Mouse (Mus musculus): ENCODE measurements at regions not wholly inside any gene's neighbourhood (a gene's known extent, or its start where the extent isn't known, plus 50 kb on each side); places are given as distances from the start of the nearest gene placed in this dataset.

DNA sequence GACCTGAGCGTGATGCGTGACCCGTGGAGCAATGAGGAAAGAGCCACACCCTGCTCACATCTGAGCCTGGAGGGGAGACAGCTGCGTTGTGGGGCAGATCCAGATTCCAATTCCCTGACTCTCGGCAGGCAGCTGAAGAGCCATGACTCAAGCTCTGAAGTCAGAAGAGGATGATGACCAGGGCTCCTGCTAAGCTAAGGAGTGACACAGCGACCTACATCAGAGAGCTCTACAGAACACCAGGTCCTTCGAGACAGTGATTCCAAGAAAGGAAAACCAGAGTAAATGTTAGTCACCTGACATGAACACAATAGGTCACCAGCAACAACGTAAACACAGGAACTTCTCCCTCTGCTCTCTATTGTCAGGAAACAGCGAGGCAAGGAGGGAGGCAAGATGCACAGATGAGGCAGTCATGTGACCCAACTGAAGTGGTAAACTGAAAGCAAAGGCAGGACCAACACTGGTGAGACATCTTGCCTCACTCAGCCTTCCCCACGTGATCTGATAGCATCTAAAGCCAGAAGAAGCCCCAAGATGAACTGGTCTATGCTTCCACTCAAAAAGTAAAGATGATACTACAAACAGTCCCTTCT, 444.2 kb upstream of the Gm19410 start:
- no peak for DNase-seq (ENCODE audit: low spot score)
- H3K4me3 ChIP-seq = no peak overlapping the region
- H3K27ac ChIP-seq (replicated peaks) = no peak overlapping the region
- WGBS = 81% methylated on average over 10 of the region's 10 CpGs
- H3K4me1 ChIP-seq = no peaks in the 10 kb centered on the region
- H3K9me3 ChIP-seq (replicated peaks) = no peaks in the 10 kb centered on the region
- H3K36me3 ChIP-seq = no peaks in the 10 kb centered on the region
- H3K27me3 ChIP-seq (ENCODE audit: low read depth, poor library complexity, severe bottlenecking) = no peaks in the 10 kb centered on the region

DNA sequence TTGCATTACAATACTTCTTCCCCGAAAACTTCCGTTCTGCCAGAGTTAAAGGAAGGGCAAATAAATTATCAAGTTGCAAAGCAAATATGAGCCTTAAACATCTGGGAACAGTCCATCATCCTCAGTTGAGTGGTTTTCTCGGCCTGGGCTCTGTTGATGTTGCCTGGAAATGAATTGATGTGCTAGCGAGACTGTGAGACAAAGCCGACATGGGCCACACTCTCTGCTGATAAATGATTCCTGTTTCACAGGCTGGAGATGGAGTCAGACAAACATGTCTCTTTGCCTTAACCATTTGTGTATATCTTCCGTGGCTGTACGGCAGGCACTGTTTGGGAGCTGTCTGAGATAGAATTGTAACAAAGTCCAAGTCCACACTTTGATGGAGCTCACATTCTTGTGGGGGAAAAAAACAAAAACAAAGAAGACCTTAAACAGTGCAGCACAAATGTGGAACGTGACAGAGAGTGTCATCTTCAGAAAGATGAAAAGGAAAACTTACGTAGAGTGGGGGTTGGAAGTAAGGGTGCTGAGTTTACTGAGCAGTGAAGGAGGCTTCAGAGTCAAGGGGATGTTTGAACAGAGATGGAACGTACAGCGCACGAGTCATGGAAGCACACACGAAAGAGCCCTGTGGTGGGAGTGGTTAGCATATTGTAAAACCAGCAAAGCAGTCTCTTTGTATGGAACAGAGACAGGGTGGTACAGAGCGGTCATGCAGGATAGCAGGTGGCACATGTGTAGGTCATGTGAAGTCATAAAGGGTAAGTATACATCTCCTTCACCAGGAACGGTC, 442.2 kb upstream of the Gm19410 start:
- no peak for DNase-seq (ENCODE audit: low spot score)
- Histone ChIP-seq H3K4me1 (no peaks in the 10 kb centered on the region), H3K4me3 (no peak overlapping the region), H3K27me3 (ENCODE audit: low read depth, poor library complexity, severe bottlenecking) (no peaks in the 10 kb centered on the region), H3K27ac (replicated peaks) (no peak overlapping the region), H3K9me3 (replicated peaks) (no peaks in the 10 kb centered on the region), H3K36me3 (no peaks in the 10 kb centered on the region)
- 87% methylated on average over 15 of the region's 15 CpGs for WGBS
